Mouse (Mus musculus): ENCODE data around the gene Klrb1b. TPM values are rescaled to one million over a fixed set of nuclear protein-coding genes. Genes with fewer than 3 reads are reported as not detected.

Klrb1b gene
- 0.95 TPM for total RNA-seq (2023)

GRCm38 (mm10) chr6:128826132-128826531 lies at the start of gene Klrb1b, which contains the start of gene Gm44511:
Gene Klrb1b (minus strand): TSS chr6:128826331.
Gene Gm44511 (minus strand): TSS chr6:128826315.

GRCm38 (mm10) chr6:128789115-128789514 lies 37.0 kb downstream of the Klrb1b start, which contains the start of gene Klrb1c:
Gene Klrb1c (minus strand): TSS chr6:128789215.

Other genes starting within 250 kb of the Klrb1b start
- not detected for gene A2ml1, start 244.7 kb downstream of the Klrb1b start, total RNA-seq (2023)
- gene Klrb1a, start 202.8 kb downstream of the Klrb1b start, total RNA-seq (2023): not detected
- 11.2 TPM for gene Clec2h, start 163.9 kb downstream of the Klrb1b start, total RNA-seq (2023)
- gene Klrb1, start 103.3 kb downstream of the Klrb1b start, total RNA-seq (2023): not detected
- gene Klrb1c, start 37.1 kb downstream of the Klrb1b start, total RNA-seq (2023): 3.9 TPM
- not detected for gene Gm44511, start within 50 bp of the Klrb1b start, total RNA-seq (2023)
- gene Clec2i, start 61.3 kb upstream of the Klrb1b start, total RNA-seq (2023): 36.5 TPM
- 9.4 TPM for gene BC035044, start 64.8 kb upstream of the Klrb1b start, total RNA-seq (2023)
- 20.2 TPM for gene Clec2g, start 108.0 kb upstream of the Klrb1b start, total RNA-seq (2023)
- 4.9 TPM for gene Klrb1f, start 219.6 kb upstream of the Klrb1b start, total RNA-seq (2023)